Mouse (Mus musculus) C2C12 (cell line): ENCODE data around the gene Samd11. TPM values are rescaled to one million over a fixed set of nuclear protein-coding genes. Genes with fewer than 3 reads are reported as not detected.
A peak's percentile ranks its signal among the peaks of the same experiment; 100 is the strongest.

Experiments
- H3K27me3 ChIP-seq: one replicate; pipeline ENCODE4 v1.6.1; 2011; ENCODE audit not compliant: control insufficient read depth, insufficient read depth, insufficient read length
- H3K36me3 ChIP-seq: one replicate; pipeline ENCODE4 v1.6.1; 2011; ENCODE audit not compliant: control insufficient read depth, insufficient read depth
- H3K4me3 ChIP-seq: one replicate; pipeline ENCODE4 v1.5.1; 2011; ENCODE audit warnings: mild to moderate bottlenecking, control low read depth; ENCODE audit not compliant: poor library complexity, insufficient read depth, severe bottlenecking
- H3K79me2 ChIP-seq: one replicate; pipeline ENCODE4 v1.6.1; 2011; ENCODE audit not compliant: control insufficient read depth, insufficient read depth
- H3K79me3 ChIP-seq: one replicate; pipeline ENCODE4 v1.6.1; 2011; ENCODE audit warnings: low read depth, control low read depth
- H3ac ChIP-seq: one replicate; pipeline ENCODE3; 2011; ENCODE audit warnings: low read depth; ENCODE audit not compliant: control insufficient read depth, insufficient read length
- CEBPB ChIP-seq: IDR thresholded peaks from one replicate; pipeline ENCODE4 v1.6.1; 2011; ENCODE audit warnings: low read depth, mild to moderate bottlenecking, control low read depth, moderate library complexity
- CTCF ChIP-seq: IDR thresholded peaks from one replicate; pipeline ENCODE4 v1.5.1; 2011; ENCODE audit not compliant: control insufficient read depth, insufficient read depth, insufficient read length
- FOSL1 ChIP-seq: IDR thresholded peaks from one replicate; pipeline ENCODE4 v1.8.0; 2011; ENCODE audit warnings: mild to moderate bottlenecking, low read length; ENCODE audit not compliant: poor library complexity, insufficient read depth, severe bottlenecking
- MAX ChIP-seq: IDR thresholded peaks from one replicate; pipeline ENCODE4 v1.6.1; 2011; ENCODE audit warnings: mild to moderate bottlenecking, control low read depth
- MYOD1 ChIP-seq: IDR thresholded peaks from one replicate; pipeline ENCODE4 v1.6.1; 2011; ENCODE audit warnings: low read depth; ENCODE audit not compliant: control insufficient read depth, insufficient read length
- MYOG ChIP-seq: IDR thresholded peaks from one replicate; pipeline ENCODE4 v1.6.1; 2011; ENCODE audit not compliant: control insufficient read depth, insufficient read length; ENCODE audit errors: extremely low read depth
- USF1 ChIP-seq: IDR thresholded peaks from one replicate; pipeline ENCODE4 v1.6.1; 2011; ENCODE audit warnings: low read depth, mild to moderate bottlenecking, control low read depth, moderate library complexity
- polyA plus RNA-seq: library from polyadenylated mRNA; unstranded; fragments of >200 nt; fragmentation: generic; extraction: Trizol; gene quantifications from one replicate; pipeline ENCODE4 v1.2.1, GENCODE M21; 2012; ENCODE audit warnings: missing spikeins

The Samd11 gene
- polyA plus RNA-seq, 1 experiment, result 0.21 TPM

GRCm38 (mm10) chr4:156208872-156209271, 46.6 kb downstream of the Samd11 start:
- H3K4me3 ChIP-seq, result no peak overlapping the region
- no peaks in the 10 kb centered on the region for H3K36me3 ChIP-seq
- H3K79me2 ChIP-seq, result no peaks in the 10 kb centered on the region
- no peak for TF ChIP-seq MAX
- no peak for TF ChIP-seq CTCF
- TF ChIP-seq MYOD1, result no peak
- TF ChIP-seq MYOG, result no peak
- TF ChIP-seq FOSL1, result no peak
- no peak for TF ChIP-seq CEBPB
- TF ChIP-seq USF1, result no peak
- H3ac ChIP-seq, result no peak overlapping the region
- no peaks in the 10 kb centered on the region for H3K79me3 ChIP-seq
- peaks cover 7% of the 10 kb centered on the region for H3K27me3 ChIP-seq

DNA sequence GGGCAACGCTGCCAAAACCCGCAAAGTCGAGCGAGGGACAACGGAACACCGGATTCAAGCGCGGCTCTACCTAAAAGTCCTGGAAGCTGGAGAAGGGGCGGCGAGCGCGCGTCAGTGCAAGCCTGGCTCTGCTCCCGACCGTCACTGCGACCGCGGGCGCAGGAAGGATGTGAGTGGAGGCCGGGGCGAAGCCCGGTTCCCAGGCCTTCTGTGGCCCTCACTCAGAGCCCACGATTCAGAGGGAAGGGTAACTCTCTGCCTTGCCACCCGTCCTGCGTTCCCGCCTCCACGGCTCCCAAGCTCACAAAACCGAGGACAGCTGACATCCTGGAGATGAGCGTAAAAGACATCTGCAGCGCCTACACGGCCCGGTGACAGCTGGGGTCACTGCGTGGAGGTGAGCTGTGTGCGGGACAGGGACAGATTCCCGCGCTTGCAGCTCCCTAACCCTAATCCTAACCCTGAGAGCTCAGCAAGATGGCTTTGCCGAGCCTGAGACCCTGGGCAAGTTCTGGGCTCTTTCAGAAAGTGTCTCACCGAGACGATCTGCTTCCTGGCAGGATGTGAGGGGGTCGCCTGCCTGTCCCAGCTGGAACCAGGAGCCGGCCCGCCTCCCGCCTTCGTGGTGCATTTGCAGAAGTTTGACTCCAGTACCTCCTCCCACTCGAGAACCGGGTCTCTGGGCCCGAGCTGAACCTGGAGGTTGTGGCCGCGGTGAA, 51.9 kb downstream of the Samd11 start:
- Histone ChIP-seq H3K79me2 (no peaks in the 10 kb centered on the region), H3K36me3 (no peaks in the 10 kb centered on the region), H3K79me3 (no peaks in the 10 kb centered on the region), H3K4me3 (peak overlapping the region; percentile 11), H3ac (peak overlapping the region; percentile 16), H3K27me3 (peaks cover 7% of the 10 kb centered on the region)
- TF ChIP-seq FOSL1 (no peak), CEBPB (no peak), MYOD1 (no peak), CTCF (no peak), MAX (no peak), MYOG (no peak), USF1 (no peak)

DNA sequence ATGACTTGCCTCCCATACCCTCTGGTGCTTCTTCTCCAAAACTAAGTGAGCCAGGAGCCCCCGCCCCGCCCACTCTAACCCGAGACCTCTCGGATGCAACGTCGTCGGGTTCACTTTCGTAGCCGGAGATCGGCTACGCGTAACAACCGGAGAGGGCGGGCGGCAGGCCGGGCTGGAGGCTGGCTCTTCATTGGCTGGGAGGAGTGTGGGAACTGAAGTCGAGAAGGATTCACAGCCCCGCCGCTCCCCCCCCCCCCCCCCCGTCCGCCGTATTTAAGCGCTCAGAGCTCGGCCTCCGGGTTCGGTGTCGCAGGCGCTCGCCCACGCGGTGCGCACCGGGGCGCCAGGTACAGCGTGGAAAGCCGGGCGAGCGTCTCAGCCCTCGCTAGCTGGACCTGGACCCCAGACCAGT, 52.5 kb downstream of the Samd11 start, which contains the start of gene AW011738:
Gene AW011738, plus strand, starts transcription at position 304 of the 412 bp plus-strand sequence.
- TF ChIP-seq MYOD1, result no peak
- no peak for TF ChIP-seq USF1
- TF ChIP-seq MAX, result no peak
- no peak for TF ChIP-seq CTCF
- no peak for TF ChIP-seq MYOG
- no peak for TF ChIP-seq CEBPB
- TF ChIP-seq FOSL1, result no peak
- Histone ChIP-seq H3K79me3 (no peaks in the 10 kb centered on the region), H3K79me2 (no peaks in the 10 kb centered on the region), H3ac (peak within 1 kb of the TSS; percentile 16), H3K36me3 (no peaks in the 10 kb centered on the region), H3K27me3 (peaks cover 7% of the 10 kb centered on the region), H3K4me3 (peak within 1 kb of the TSS; percentile 11)

DNA sequence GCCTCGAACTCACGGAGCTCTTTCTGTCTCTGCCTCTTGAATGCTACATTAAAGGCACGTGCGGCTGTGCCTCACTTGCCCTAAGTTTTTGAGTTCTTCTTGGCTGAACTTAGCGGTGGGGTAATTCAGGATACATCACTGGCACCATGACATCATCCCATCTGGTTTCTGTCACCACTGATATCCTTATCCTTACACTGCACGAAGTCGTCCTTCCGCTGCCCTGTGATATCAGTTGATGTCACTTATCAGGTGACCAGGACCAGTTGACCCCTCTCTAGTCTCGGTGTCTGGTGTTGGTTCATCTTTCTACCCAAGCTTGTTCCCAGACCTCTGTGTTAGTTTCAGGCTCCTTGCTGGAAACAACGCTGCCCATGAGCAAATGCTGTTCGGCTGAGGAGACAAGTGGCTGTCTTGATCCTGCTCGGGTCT, 53.0 kb downstream of the Samd11 start:
- TF ChIP-seq MYOG (no peak), MAX (no peak), CEBPB (no peak), CTCF (no peak), FOSL1 (no peak), USF1 (no peak)
- Histone ChIP-seq H3K79me2 (no peaks in the 10 kb centered on the region), H3K79me3 (no peaks in the 10 kb centered on the region), H3ac (no peak overlapping the region), H3K27me3 (peaks cover 7% of the 10 kb centered on the region), H3K4me3 (no peak overlapping the region), H3K36me3 (no peaks in the 10 kb centered on the region)

DNA sequence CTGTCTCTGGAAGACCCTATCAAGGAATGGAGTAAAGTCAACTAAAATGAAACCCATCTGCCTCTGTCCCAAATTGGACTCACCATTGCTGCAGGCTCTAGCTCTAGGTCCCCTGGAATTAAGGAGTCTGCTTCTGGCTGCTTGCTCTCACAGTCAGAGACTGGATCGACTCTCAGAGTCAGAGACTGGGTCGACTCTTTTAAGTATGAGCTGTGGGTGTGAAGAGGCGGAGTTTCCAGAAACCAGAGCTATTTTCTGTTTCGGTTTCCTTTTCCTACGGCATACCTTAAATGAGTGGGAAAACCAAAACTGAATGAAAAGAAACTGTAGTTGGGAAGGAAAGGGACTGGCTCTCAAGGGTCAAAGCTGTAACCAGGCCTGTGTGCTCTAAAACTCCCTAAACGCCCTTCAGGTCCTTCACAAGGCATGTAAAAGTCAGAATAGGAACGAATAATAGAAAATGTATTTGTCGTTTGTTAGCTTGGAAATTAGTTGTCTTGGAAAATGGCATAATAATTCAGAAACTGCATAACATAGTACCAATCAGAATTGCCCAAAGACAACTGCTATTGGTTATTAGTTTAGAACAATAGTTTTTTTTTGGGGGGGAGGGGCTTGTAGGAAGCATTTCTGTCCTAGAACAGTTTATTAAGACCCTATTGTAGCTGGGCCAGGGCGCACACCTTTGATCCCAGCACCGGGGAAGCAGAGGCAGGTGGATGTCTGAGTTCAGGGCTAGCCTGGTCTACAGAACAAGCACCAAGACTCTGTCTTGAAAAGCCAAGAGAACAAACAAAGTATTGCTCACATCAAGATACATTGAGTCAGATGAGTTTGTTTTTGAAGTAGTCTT, 54.6 kb downstream of the Samd11 start, which contains the start of gene Isg15:
Gene Isg15, minus strand, starts transcription at position 196 of the 853 bp plus-strand sequence.
- Histone ChIP-seq H3K79me3 (no peaks in the 10 kb centered on the region), H3ac (no peak within 1 kb of the TSS), H3K36me3 (no peaks in the 10 kb centered on the region), H3K79me2 (no peaks in the 10 kb centered on the region), H3K4me3 (no peak within 1 kb of the TSS), H3K27me3 (peaks cover 7% of the 10 kb centered on the region)
- TF ChIP-seq MAX, result no peak
- no peak for TF ChIP-seq MYOG
- TF ChIP-seq CTCF, result no peak
- TF ChIP-seq CEBPB, result no peak
- TF ChIP-seq FOSL1, result no peak
- no peak for TF ChIP-seq MYOD1
- TF ChIP-seq USF1, result no peak
